Mouse (Mus musculus): ENCODE data around the gene Ptprh. TPM values are rescaled to one million over a fixed set of nuclear protein-coding genes. Genes with fewer than 3 reads are reported as not detected.
A peak's percentile ranks its signal among the peaks of the same experiment; 100 is the strongest.

The Ptprh gene
- polyA plus RNA-seq, 1 experiment from 2014 or later, result not detected

DNA sequence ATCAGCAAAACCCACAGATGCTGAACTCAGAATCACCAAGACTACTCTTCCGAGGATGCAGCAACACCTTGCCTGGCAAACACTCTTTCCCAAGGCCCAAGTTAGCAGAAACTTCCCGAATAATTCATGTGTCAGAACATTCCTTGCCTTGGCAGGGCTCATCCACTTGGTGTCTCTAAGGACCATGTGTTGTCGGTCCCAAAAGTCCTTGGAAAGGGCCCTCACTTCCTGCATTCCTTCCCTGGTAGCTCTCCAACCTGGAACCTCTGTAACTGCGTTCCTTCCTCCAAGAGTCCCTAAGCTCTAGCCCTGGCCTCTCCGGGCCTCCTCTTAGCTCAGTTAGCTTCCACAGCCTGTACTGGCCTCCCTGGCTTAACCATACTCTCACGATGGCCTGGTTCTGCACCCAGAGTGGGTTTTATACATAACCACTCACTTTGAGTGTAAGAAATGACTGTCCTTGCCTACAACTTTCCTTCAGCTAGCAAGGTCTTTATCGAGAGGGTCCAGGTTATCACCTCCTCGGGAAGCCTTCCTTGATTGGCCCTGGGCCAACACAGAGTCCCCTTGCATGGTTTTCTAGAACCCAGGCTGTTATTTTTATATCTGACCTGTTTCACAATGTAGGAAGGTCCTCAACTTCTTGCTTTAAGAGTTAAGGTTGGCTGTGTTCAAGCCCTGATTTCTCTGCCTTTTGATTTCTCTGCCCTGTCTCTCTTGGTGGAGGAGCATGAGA lies 92.2 kb downstream of the Ptprh start:
- Histone ChIP-seq H3K4me1 (ENCODE audit: insufficient read depth) (peaks cover 18% of the 10 kb centered on the region), H3K9ac (replicated peaks) (no peak overlapping the region; the same call in 1 of the 2 replicates), H3K4me2 (ENCODE audit: low read depth, low read length) (no peak overlapping the region), H3K4me3 (ENCODE audit: low read depth, low read length) (no peak overlapping the region), H3K9me3 (ENCODE audit: low read length) (no peaks in the 10 kb centered on the region), H3K27ac (ENCODE audit: low read depth) (no peak overlapping the region), H3K27me3 (ENCODE audit: insufficient read depth, low read length) (no peaks in the 10 kb centered on the region), H3K36me3 (replicated peaks; ENCODE audit: insufficient read depth, low read length) (no peaks in the 10 kb centered on the region)
- WGBS (ENCODE audit: insufficient replicate concordance), result 68% methylated on average over 8 of the region's 8 CpGs
- no peak for ATAC-seq
- DNase-seq, result no peak
- no peak for TF ChIP-seq CTCF (IDR thresholded peaks at IDR 0.05; ENCODE audit: low read depth)
- TF ChIP-seq EP300 (IDR thresholded peaks at IDR 0.05; ENCODE audit: low read depth), result no peak

DNA sequence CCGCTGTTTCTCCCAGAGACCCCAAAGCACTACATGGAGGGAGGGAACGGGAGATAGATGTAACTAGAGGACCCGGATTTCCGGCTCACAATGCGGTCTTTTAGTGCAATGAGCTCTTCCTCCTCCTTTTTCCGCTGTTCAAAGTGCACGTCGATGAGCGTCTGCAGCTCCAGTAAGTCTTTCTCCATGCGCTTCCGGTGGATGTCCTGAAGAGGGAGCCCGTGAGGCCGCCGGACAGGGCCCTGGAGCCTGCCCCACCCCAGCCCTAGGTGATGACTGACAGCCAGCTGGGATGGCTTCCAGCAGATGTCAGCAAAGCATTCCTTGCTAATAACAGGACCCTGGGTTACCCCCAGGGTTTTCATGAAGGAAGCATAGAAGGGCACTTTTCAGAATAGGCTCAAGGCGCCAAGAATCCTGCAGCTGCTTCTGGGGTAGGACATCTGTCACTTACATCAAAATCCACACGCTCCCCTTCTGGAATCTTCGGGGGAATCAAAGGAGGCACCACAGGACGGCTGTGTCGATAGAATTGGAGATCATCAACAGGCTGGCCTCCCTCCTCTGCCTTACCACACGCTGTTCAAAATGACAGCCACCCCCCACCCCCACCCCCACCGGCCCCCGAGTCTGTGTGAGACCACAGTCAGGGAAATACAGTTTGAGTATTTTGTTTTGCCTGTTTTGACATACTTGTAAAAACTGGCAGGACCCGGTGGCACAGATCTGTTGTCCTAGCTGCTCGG lies 93.8 kb downstream of the Ptprh start:
- no peak overlapping the region for H3K4me3 ChIP-seq (ENCODE audit: low read depth, low read length)
- WGBS (ENCODE audit: insufficient replicate concordance), result 26% methylated on average over 24 of the region's 24 CpGs
- H3K9me3 ChIP-seq (ENCODE audit: low read length), result no peaks in the 10 kb centered on the region
- TF ChIP-seq CTCF (IDR thresholded peaks at IDR 0.05; ENCODE audit: low read depth) (peak; percentile 95), EP300 (IDR thresholded peaks at IDR 0.05; ENCODE audit: low read depth) (no peak)
- H3K27me3 ChIP-seq (ENCODE audit: insufficient read depth, low read length), result no peaks in the 10 kb centered on the region
- DNase-seq, result peak; percentile 88
- H3K36me3 ChIP-seq (replicated peaks; ENCODE audit: insufficient read depth, low read length), result no peaks in the 10 kb centered on the region
- H3K4me1 ChIP-seq (ENCODE audit: insufficient read depth), result peaks cover 19% of the 10 kb centered on the region
- no peak overlapping the region for H3K9ac ChIP-seq (replicated peaks)
- H3K27ac ChIP-seq (ENCODE audit: low read depth), result 0 out of 2 replicates have a peak overlapping the region, but pooled peaks have one; percentile 45
- ATAC-seq, result peak; percentile 87
- H3K4me2 ChIP-seq (ENCODE audit: low read depth, low read length), result peak overlapping the region; percentile 62

- H3K4me2 ChIP-seq (ENCODE audit: low read depth, low read length), result 0 out of 2 replicates have a peak overlapping the region, but pooled peaks have one; percentile 62
- 63% methylated on average over 8 of the region's 8 CpGs for WGBS (ENCODE audit: insufficient replicate concordance)
- DNase-seq (no peak), ATAC-seq (no peak)
- no peak overlapping the region for H3K4me3 ChIP-seq (ENCODE audit: low read depth, low read length)
- TF ChIP-seq EP300 (IDR thresholded peaks at IDR 0.05; ENCODE audit: low read depth) (no peak), CTCF (IDR thresholded peaks at IDR 0.05; ENCODE audit: low read depth) (no peak)
- no peaks in the 10 kb centered on the region for H3K36me3 ChIP-seq (replicated peaks; ENCODE audit: insufficient read depth, low read length)
- H3K9me3 ChIP-seq (ENCODE audit: low read length), result no peaks in the 10 kb centered on the region
- no peak overlapping the region for H3K27ac ChIP-seq (ENCODE audit: low read depth)
- no peaks in the 10 kb centered on the region for H3K27me3 ChIP-seq (ENCODE audit: insufficient read depth, low read length)
- peaks cover 33% of the 10 kb centered on the region for H3K4me1 ChIP-seq (ENCODE audit: insufficient read depth)
- H3K9ac ChIP-seq (replicated peaks), result no peak overlapping the region
These were observed 95.1 kb downstream of the Ptprh start for GRCm38 (mm10) chr7:4508739-4509116.

- no peak for ATAC-seq
- Histone ChIP-seq H3K36me3 (replicated peaks; ENCODE audit: insufficient read depth, low read length) (no peaks in the 10 kb centered on the region), H3K27me3 (ENCODE audit: insufficient read depth, low read length) (no peaks in the 10 kb centered on the region), H3K4me1 (ENCODE audit: insufficient read depth) (peaks cover 34% of the 10 kb centered on the region), H3K27ac (ENCODE audit: low read depth) (no peak overlapping the region), H3K4me3 (ENCODE audit: low read depth, low read length) (no peak overlapping the region), H3K9ac (replicated peaks) (no peak overlapping the region), H3K9me3 (ENCODE audit: low read length) (no peaks in the 10 kb centered on the region), H3K4me2 (ENCODE audit: low read depth, low read length) (no peak overlapping the region)
- WGBS (ENCODE audit: insufficient replicate concordance), result 86% methylated on average over 22 of the region's 32 CpGs
- TF ChIP-seq EP300 (IDR thresholded peaks at IDR 0.05; ENCODE audit: low read depth), result no peak
- peak; percentile 58 for TF ChIP-seq CTCF (IDR thresholded peaks at IDR 0.05; ENCODE audit: low read depth)
- DNase-seq, result no peak
These were observed 95.6 kb downstream of the Ptprh start for GRCm38 (mm10) chr7:4508062-4508738.

- no peak for DNase-seq
- ATAC-seq, result no peak
- Histone ChIP-seq H3K9ac (replicated peaks) (no peak overlapping the region), H3K27me3 (ENCODE audit: insufficient read depth, low read length) (no peaks in the 10 kb centered on the region), H3K9me3 (ENCODE audit: low read length) (no peaks in the 10 kb centered on the region), H3K4me3 (ENCODE audit: low read depth, low read length) (no peak overlapping the region), H3K4me2 (ENCODE audit: low read depth, low read length) (no peak overlapping the region), H3K4me1 (ENCODE audit: insufficient read depth) (peaks cover 34% of the 10 kb centered on the region), H3K36me3 (replicated peaks; ENCODE audit: insufficient read depth, low read length) (no peaks in the 10 kb centered on the region), H3K27ac (ENCODE audit: low read depth) (no peak overlapping the region)
- 40% methylated on average over 3 of the region's 4 CpGs for WGBS (ENCODE audit: insufficient replicate concordance)
- TF ChIP-seq EP300 (IDR thresholded peaks at IDR 0.05; ENCODE audit: low read depth) (no peak), CTCF (IDR thresholded peaks at IDR 0.05; ENCODE audit: low read depth) (no peak)
These were observed 96.6 kb downstream of the Ptprh start for GRCm38 (mm10) chr7:4507220-4507619.

All from liver, postnatal 0 days (tissue).